Mouse (Mus musculus): ENCODE data around the gene Mrnip. TPM values are rescaled to one million over a fixed set of nuclear protein-coding genes. Genes with fewer than 3 reads are reported as not detected.

Mrnip gene
- polyA plus RNA-seq, 1 experiment, result 7.8 TPM

DNA sequence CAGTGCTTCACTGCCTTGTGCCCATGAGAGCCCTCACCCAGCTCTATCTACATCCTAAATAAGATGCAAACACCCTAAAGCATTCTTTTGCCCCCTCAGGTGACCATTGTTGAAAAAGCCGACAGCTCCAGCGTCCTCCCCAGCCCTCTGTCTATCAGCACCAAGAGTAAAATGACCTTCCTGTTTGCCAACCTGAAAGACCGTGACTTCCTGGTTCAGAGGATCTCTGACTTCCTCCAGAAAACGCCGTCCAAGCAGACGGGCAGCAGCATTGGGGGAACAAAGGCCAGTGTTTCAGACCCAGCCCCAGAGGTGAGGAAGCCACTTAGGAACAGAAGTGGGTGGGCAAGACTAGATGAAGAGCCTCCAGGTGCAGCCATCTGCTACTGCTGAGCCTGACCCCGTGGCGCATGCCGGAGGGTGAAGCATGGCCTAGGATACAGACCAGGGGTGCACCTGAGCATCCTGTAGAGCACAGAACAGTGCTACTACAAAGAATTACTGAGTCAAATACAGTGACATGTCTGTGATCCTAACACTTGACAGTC lies 24.6 kb upstream of the Mrnip start:
- no peaks in the 10 kb centered on the region for H3K27me3 ChIP-seq (ENCODE audit: control insufficient read depth, insufficient read depth, insufficient read length)

DNA sequence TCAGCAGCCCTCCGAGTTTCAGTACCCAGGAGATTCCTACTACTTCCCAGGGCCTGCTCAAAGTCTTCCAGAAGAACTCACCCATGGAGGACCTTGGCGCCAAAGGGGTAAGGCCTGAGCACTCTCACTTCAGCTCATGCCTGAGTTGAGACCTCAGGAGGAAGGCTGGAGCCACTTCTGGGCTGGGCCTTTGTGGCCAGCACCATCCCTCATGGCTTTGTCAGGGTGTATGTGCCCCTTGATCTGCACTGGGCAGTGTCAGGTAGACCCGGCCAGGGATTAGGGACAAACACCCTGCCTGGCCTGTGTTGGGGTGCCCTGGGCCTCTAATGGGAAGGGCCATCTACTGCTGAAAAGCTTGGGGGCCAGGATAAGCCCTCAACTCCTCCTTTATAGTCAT lies 22.9 kb upstream of the Mrnip start:
- TF ChIP-seq POLR2A (IDR thresholded peaks at IDR 0.05; ENCODE audit: insufficient read length, low read depth) (no peak), MYOG (IDR thresholded peaks at IDR 0.05; ENCODE audit: control insufficient read depth in 1 of 3, insufficient read depth in 1 of 3, insufficient read length in 2 of 3, low read depth in 2 of 3) (no peak), TCF12 (IDR thresholded peaks at IDR 0.05; ENCODE audit: insufficient read depth, poor library complexity, severe bottlenecking) (no peak), SRF (IDR thresholded peaks at IDR 0.05; ENCODE audit: control insufficient read depth, insufficient read length, low read depth) (no peak), TCF3 (IDR thresholded peaks at IDR 0.05; ENCODE audit: insufficient read length, low read depth) (no peak), MYOD1 (IDR thresholded peaks at IDR 0.05; ENCODE audit: control insufficient read depth in 1 of 3, insufficient read length in 2 of 3, low read depth in 2 of 3) (no peak)
- Histone ChIP-seq H3ac (ENCODE audit: control insufficient read depth, insufficient read length) (no peak overlapping the region), H3K4me2 (ENCODE audit: low read depth) (no peak overlapping the region), H3K4me3 (no peak overlapping the region), H3K79me2 (ENCODE audit: control insufficient read depth, insufficient read depth) (no peaks in the 10 kb centered on the region), H3K27me3 (ENCODE audit: control insufficient read depth, insufficient read depth, insufficient read length) (no peaks in the 10 kb centered on the region), H3K36me3 (ENCODE audit: control insufficient read depth, insufficient read depth) (peaks cover 27% of the 10 kb centered on the region)

More for the DNA sequence above, 24.6 kb upstream of the Mrnip start:
- Histone ChIP-seq H3ac (ENCODE audit: control insufficient read depth, insufficient read length) (no peak overlapping the region), H3K4me2 (ENCODE audit: low read depth) (no peak overlapping the region), H3K79me2 (ENCODE audit: control insufficient read depth, insufficient read depth) (no peaks in the 10 kb centered on the region), H3K36me3 (ENCODE audit: control insufficient read depth, insufficient read depth) (peaks cover 19% of the 10 kb centered on the region), H3K4me3 (no peak overlapping the region)
- TF ChIP-seq TCF3 (IDR thresholded peaks at IDR 0.05; ENCODE audit: insufficient read length, low read depth) (no peak), TCF12 (IDR thresholded peaks at IDR 0.05; ENCODE audit: insufficient read depth, poor library complexity, severe bottlenecking) (no peak), POLR2A (IDR thresholded peaks at IDR 0.05; ENCODE audit: insufficient read length, low read depth) (no peak), E2F4 (IDR thresholded peaks at IDR 0.05; ENCODE audit: insufficient read depth) (no peak), MYOG (IDR thresholded peaks at IDR 0.05; ENCODE audit: control insufficient read depth in 1 of 3, insufficient read depth in 1 of 3, insufficient read length in 2 of 3, low read depth in 2 of 3) (no peak), MYOD1 (IDR thresholded peaks at IDR 0.05; ENCODE audit: control insufficient read depth in 1 of 3, insufficient read length in 2 of 3, low read depth in 2 of 3) (no peak), CEBPB (IDR thresholded peaks at IDR 0.05; ENCODE audit: insufficient read depth, poor library complexity, severe bottlenecking) (no peak), POLR2AphosphoS2 (IDR thresholded peaks at IDR 0.05; ENCODE audit: insufficient read length, low read depth) (no peak), USF1 (IDR thresholded peaks at IDR 0.05; ENCODE audit: low read depth) (no peak), SRF (IDR thresholded peaks at IDR 0.05; ENCODE audit: control insufficient read depth, insufficient read length, low read depth) (no peak), MAX (IDR thresholded peaks at IDR 0.05; ENCODE audit: low read depth) (no peak), REST (IDR thresholded peaks at IDR 0.05; ENCODE audit: insufficient read depth, insufficient read length) (no peak)

DNA sequence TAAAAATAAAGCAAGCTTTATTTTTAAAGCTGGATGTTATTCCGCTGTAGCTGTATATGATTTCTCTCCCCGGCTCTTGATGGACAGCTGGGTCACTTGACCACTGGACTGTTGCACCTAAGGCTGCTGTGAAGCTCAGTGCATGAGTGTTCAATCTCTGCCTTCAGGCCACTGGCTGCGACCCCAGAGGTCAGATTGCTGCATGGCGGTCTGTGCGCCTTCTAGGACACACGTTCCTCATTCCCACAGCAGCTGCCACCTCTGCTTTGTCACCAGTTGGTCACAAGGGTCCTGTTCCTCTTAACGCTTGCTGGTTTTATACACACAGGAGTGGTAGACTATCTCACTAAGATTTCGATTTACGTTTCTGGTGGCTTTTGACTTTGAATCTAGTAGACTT lies 20.1 kb upstream of the Mrnip start:
- H3K79me2 ChIP-seq (ENCODE audit: control insufficient read depth, insufficient read depth), result no peaks in the 10 kb centered on the region
- peaks cover 17% of the 10 kb centered on the region for H3K36me3 ChIP-seq (ENCODE audit: control insufficient read depth, insufficient read depth)
- H3K27me3 ChIP-seq (ENCODE audit: control insufficient read depth, insufficient read depth, insufficient read length), result no peaks in the 10 kb centered on the region
- no peak overlapping the region for H3K4me2 ChIP-seq (ENCODE audit: low read depth)
- H3ac ChIP-seq (ENCODE audit: control insufficient read depth, insufficient read length), result no peak overlapping the region
- TF ChIP-seq MAX (IDR thresholded peaks at IDR 0.05; ENCODE audit: low read depth) (no peak), POLR2A (IDR thresholded peaks at IDR 0.05; ENCODE audit: insufficient read length, low read depth) (no peak), POLR2AphosphoS2 (IDR thresholded peaks at IDR 0.05; ENCODE audit: insufficient read length, low read depth) (no peak), MYOG (IDR thresholded peaks at IDR 0.05; ENCODE audit: control insufficient read depth in 1 of 3, insufficient read depth in 1 of 3, insufficient read length in 2 of 3, low read depth in 2 of 3) (no peak)
- no peak overlapping the region for H3K4me3 ChIP-seq

DNA sequence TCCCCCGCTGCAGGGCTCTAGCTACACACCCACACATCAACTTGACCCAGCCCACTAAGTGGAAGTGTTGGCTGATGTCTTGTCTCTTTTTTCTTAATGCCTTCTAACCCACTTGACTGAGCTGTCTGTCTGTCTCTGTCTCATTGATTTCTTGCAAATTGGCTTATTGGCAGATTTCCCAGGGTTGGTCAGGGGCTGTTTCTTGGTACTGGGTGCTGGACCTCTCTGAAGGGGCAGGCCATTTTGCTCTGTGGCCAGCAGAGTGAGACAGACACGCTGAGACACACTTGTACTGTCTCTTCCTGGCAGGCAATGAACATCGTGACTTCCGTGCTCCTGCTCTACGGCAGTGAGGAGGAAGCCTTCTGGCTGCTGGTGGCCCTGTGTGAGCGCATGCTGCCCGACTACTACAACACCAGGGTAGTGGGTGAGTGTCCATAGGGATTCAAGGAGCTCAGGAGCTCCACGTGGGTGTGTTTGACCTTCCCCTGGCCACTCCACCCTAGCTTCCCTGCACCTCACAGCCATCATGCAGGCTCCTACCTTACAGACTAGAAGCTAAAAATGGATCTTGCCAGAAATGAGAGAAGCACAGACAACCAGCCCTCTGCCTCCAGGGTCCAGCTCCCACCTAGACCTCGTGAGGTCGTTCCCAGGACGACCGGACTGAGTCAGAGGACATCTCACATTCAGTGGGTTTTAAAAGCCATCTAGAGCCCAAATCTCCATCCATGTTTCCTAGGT lies 19.3 kb upstream of the Mrnip start:
- H3K79me2 ChIP-seq (ENCODE audit: control insufficient read depth, insufficient read depth), result no peaks in the 10 kb centered on the region
- H3K36me3 ChIP-seq (ENCODE audit: control insufficient read depth, insufficient read depth), result peaks cover 17% of the 10 kb centered on the region
- no peak overlapping the region for H3K4me3 ChIP-seq
- no peak overlapping the region for H3K4me2 ChIP-seq (ENCODE audit: low read depth)
- no peaks in the 10 kb centered on the region for H3K27me3 ChIP-seq (ENCODE audit: control insufficient read depth, insufficient read depth, insufficient read length)
- TF ChIP-seq MAX (IDR thresholded peaks at IDR 0.05; ENCODE audit: low read depth) (no peak), REST (IDR thresholded peaks at IDR 0.05; ENCODE audit: insufficient read depth, insufficient read length) (no peak), POLR2AphosphoS2 (IDR thresholded peaks at IDR 0.05; ENCODE audit: insufficient read length, low read depth) (no peak), SRF (IDR thresholded peaks at IDR 0.05; ENCODE audit: control insufficient read depth, insufficient read length, low read depth) (no peak), MYOG (IDR thresholded peaks at IDR 0.05; ENCODE audit: control insufficient read depth in 1 of 3, insufficient read depth in 1 of 3, insufficient read length in 2 of 3, low read depth in 2 of 3) (no peak), MYOD1 (IDR thresholded peaks at IDR 0.05; ENCODE audit: control insufficient read depth in 1 of 3, insufficient read length in 2 of 3, low read depth in 2 of 3) (no peak), E2F4 (IDR thresholded peaks at IDR 0.05; ENCODE audit: insufficient read depth) (no peak), USF1 (IDR thresholded peaks at IDR 0.05; ENCODE audit: low read depth) (no peak), TCF12 (IDR thresholded peaks at IDR 0.05; ENCODE audit: insufficient read depth, poor library complexity, severe bottlenecking) (no peak), CEBPB (IDR thresholded peaks at IDR 0.05; ENCODE audit: insufficient read depth, poor library complexity, severe bottlenecking) (no peak), TCF3 (IDR thresholded peaks at IDR 0.05; ENCODE audit: insufficient read length, low read depth) (no peak)
- H3ac ChIP-seq (ENCODE audit: control insufficient read depth, insufficient read length), result no peak overlapping the region

DNA sequence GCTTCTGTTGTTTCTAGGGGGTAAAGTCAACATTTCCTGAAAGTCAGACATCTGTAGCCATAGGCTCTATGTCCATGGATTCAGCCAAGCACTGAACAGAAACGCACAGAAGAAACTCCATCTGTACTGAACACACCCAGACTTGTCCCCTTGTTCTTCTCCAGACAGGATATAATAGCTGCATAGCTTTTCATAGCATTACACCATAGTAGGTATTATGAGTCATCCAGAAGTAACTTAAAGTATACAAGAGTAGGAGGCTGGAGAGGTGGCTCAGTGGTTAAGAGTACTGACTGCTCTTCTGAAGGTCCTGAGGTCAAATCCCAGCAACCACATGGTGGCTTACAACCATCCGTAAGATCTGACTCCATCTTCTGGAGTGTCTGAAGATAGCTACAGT lies 18.5 kb upstream of the Mrnip start:
- peaks cover 17% of the 10 kb centered on the region for H3K36me3 ChIP-seq (ENCODE audit: control insufficient read depth, insufficient read depth)
- no peak overlapping the region for H3K4me2 ChIP-seq (ENCODE audit: low read depth)
- no peak overlapping the region for H3K4me3 ChIP-seq
- H3K79me2 ChIP-seq (ENCODE audit: control insufficient read depth, insufficient read depth), result no peaks in the 10 kb centered on the region
- no peak for TF ChIP-seq MYOD1 (IDR thresholded peaks at IDR 0.05; ENCODE audit: control insufficient read depth in 1 of 3, insufficient read length in 2 of 3, low read depth in 2 of 3)
- TF ChIP-seq MAX (IDR thresholded peaks at IDR 0.05; ENCODE audit: low read depth), result no peak
- TF ChIP-seq SRF (IDR thresholded peaks at IDR 0.05; ENCODE audit: control insufficient read depth, insufficient read length, low read depth), result no peak
- no peak for TF ChIP-seq E2F4 (IDR thresholded peaks at IDR 0.05; ENCODE audit: insufficient read depth)
- TF ChIP-seq CEBPB (IDR thresholded peaks at IDR 0.05; ENCODE audit: insufficient read depth, poor library complexity, severe bottlenecking), result peak; percentile 58; the same call in 1 of the 2 replicates
- no peak overlapping the region for H3ac ChIP-seq (ENCODE audit: control insufficient read depth, insufficient read length)
- H3K27me3 ChIP-seq (ENCODE audit: control insufficient read depth, insufficient read depth, insufficient read length), result no peaks in the 10 kb centered on the region
